Mouse (Mus musculus) gastrocnemius, adult 2 months (tissue): ENCODE measurements at regions not wholly inside any gene's neighbourhood (a gene's known extent, or its start where the extent isn't known, plus 50 kb on each side); places are given as distances from the start of the nearest gene placed in this dataset.
A peak's percentile ranks its signal among the peaks of the same experiment; 100 is the strongest.

ENCODE experiments used
- DNase-seq: peaks from one replicate; pipeline ENCODE4 v3.0.0; 2022
- H3K27ac ChIP-seq: fragments of 200-600 bp; 2 replicates; pipeline ENCODE4 v1.8.1; 2022; ENCODE audit warnings: mild to moderate bottlenecking
- H3K4me3 ChIP-seq: fragments of 200-600 bp; 2 replicates; pipeline ENCODE4 v1.8.1; 2022; ENCODE audit warnings: mild to moderate bottlenecking, moderate library complexity
- CTCF ChIP-seq: fragments of 200-600 bp; IDR thresholded peaks from 2 replicates; pipeline ENCODE4 v1.8.1; 2022; ENCODE audit warnings: antibody characterized with exemption, mild to moderate bottlenecking, moderate library complexity
- intact Hi-C: fragments of 180-260 bp; cut with DNase I; formaldehyde crosslinking; loops from one replicate; pipeline ENCODE4 v1.15.1; 2025

- no peak for TF ChIP-seq CTCF
- Histone ChIP-seq H3K4me3 (no peak overlapping the region), H3K27ac (no peak overlapping the region)
- DNase-seq: no peak
- intact Hi-C loops: no loop called here
Measured at GRCm38 (mm10) chr3:73435241-73435640, 273.0 kb downstream of the Bche start.

DNA sequence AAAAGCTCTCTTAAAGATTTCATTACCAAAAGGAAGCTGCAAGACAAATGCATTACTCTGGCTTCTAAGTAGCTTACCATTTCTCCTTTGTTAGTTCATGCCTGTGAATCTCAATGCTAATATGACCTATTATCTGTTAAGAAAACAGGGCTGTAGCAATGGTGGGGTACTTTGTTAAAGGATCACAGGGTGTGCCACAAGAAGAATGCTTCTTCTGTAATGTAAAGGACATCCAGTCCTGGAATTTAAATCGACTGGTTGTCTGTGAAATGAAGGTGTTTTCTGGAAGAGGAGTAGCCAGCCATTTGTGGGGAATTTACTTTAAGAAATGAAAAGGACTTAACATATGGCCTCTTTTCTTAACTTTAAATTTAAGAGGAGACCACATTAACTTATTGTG, 273.9 kb downstream of the Bche start:
- intact Hi-C loops: no loop called here
- no peak overlapping the region for H3K27ac ChIP-seq
- no peak overlapping the region for H3K4me3 ChIP-seq
- no peak for DNase-seq
- TF ChIP-seq CTCF: no peak

DNA sequence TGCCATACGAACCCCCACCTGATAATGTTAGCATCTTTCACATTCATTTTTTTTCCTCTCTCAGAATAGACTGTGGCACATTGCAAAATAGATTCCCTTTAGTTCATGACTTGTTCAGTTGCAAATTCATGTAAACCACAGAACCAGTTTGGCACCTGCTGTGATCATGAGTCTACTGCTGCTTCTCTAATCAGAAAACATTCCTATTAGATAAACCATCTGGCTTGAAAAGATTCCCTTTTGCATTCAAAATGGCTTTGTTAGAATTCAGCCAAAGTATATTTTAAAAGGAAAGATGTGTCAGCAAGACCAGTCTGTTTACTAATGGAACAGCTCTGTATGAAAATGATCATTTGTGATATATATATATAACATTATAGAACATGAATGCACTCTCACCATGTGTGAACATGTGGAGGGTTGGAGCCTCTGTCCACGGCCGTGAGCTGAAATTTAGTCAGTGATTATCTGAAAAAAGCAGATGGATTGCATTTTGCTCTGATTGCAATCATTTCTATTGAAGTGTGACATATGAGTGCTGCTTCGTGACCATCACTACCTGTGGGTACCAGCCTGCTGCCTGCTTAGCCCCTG, 298.2 kb downstream of the Bche start:
- no peak for DNase-seq
- no peak for TF ChIP-seq CTCF

GRCm38 (mm10) chr3:73401395-73401794, 306.8 kb downstream of the Bche start:
- Histone ChIP-seq H3K4me3 (no peak overlapping the region), H3K27ac (no peak overlapping the region)
- DNase-seq: no peak
- peak; percentile 8; the same call in 1 of the 2 replicates for TF ChIP-seq CTCF
- intact Hi-C loops: no loop called here

More for the DNA sequence above, 298.2 kb downstream of the Bche start:
- H3K4me3 ChIP-seq: no peak overlapping the region
- no peak overlapping the region for H3K27ac ChIP-seq
- intact Hi-C loops: no loop called here

DNA sequence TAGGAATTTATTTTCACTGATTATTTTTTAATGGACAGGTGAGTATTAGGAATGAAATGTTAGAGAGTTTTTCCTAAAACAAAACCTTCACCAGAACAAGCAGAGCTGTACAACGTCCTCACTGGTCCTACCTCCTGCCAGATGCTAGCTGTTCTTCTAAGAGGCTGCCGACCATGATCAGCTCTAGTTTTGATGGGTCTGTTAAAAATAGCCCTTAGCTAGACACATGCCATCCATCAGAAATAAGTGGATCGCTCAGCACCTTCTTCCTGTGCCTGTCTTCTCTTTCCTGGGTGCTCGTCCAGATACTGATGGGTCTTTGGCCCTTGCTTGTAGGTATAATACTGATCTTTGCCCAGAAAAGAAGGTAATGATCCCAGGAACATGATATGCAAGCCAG, 312.4 kb downstream of the Bche start:
- intact Hi-C loops: no loop called here
- Histone ChIP-seq H3K27ac (no peak overlapping the region), H3K4me3 (no peak overlapping the region)
- TF ChIP-seq CTCF: no peak
- DNase-seq: no peak

GRCm38 (mm10) chr3:73389722-73390651, 318.2 kb downstream of the Bche start:
- intact Hi-C loops: no loop called here
- H3K27ac ChIP-seq: no peak overlapping the region

DNA sequence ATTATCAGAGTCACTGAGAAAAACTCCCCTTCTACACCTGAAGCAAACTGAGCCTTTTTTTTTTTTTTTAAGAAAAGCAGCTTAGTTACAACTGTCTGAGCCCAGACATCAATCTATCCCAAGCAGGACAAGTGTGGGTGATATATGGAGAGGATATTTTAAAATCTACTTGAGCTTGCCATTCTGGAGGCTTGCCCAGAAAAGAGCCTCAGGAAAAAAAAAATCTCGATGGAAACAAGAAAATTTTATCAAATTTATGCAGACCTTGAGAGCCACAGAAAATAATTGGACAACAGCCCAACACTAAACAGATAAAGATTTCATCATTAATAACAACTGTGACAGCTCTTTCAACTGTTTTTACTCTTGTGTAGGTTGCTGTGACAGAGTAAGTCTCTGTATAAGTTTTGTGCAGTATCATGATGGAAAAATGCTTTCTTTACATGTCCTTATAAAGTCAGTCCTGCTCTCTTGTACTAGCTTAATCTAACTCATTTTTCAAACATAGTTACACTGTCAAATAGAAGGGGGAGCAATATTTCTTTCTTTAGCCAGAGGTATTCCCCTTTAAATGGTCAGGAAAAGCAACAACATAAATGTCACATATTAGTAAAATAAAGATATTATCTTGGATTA, 297.4 kb upstream of the Slitrk3 start:
- intact Hi-C loops: no loop called here
- Histone ChIP-seq H3K4me3 (no peak overlapping the region), H3K27ac (no peak overlapping the region)
- no peak for DNase-seq
- no peak for TF ChIP-seq CTCF

More at GRCm38 (mm10) chr3:73389722-73390651, 318.2 kb downstream of the Bche start:
- H3K4me3 ChIP-seq: no peak overlapping the region
- no peak for DNase-seq
- no peak for TF ChIP-seq CTCF

- no peak overlapping the region for H3K4me3 ChIP-seq
- no peak overlapping the region for H3K27ac ChIP-seq
- no peak for TF ChIP-seq CTCF
- DNase-seq: no peak
- intact Hi-C loops: no loop called here
Measured at GRCm38 (mm10) chr3:73343199-73343598, 285.6 kb upstream of the Slitrk3 start.

GRCm38 (mm10) chr3:73339730-73340129, 282.1 kb upstream of the Slitrk3 start:
- no peak for TF ChIP-seq CTCF
- no peak for DNase-seq
- Histone ChIP-seq H3K27ac (no peak overlapping the region), H3K4me3 (no peak overlapping the region)
- intact Hi-C loops: no loop called here

DNA sequence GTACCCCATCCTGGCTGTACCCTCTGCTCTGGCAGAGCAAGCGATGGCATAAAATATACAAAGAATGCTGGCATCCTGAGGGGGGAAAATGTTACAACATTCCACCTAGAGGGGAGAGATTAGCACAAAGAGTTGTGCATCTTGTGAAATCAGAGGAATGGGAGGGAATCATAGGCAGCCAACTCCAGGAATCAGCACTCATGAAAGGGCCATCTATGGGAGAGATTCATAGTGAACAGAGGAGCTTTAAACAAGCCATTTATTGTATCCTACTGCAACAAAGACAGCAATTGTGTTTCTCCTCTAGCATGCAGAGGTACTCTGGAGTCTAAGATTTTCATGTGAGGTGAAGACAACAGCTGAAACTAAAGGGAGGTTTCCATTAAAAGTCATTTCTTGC, 265.6 kb upstream of the Slitrk3 start:
- DNase-seq: no peak
- Histone ChIP-seq H3K27ac (no peak overlapping the region), H3K4me3 (no peak overlapping the region)
- no peak for TF ChIP-seq CTCF
- intact Hi-C loops: no loop called here
